Mouse (Mus musculus) liver, adult 2 months (tissue): ENCODE measurements around the gene Mylip.

ENCODE experiments used
- CTCF ChIP-seq: fragments of 200-500 bp; IDR thresholded peaks from 2 replicates; pipeline ENCODE4 v1.5.1; 2011; ENCODE audit warnings: low read depth, low read length, control low read depth
- POLR2A ChIP-seq: fragments of 200-500 bp; IDR thresholded peaks from 2 replicates; pipeline ENCODE4 v1.6.1; 2011; ENCODE audit warnings: low read length, control low read depth; ENCODE audit not compliant: insufficient read depth; ENCODE audit errors: extremely low read depth

- TF ChIP-seq CTCF (no peak), POLR2A (no peak)
Observed at GRCm38 (mm10) chr13:45384636-45385035, 4.9 kb upstream of the Mylip start.
